Mouse (Mus musculus): ENCODE results near the gene Zmynd15. TPM values are rescaled to one million over a fixed set of nuclear protein-coding genes. Genes with fewer than 3 reads are reported as not detected.

Gene Zmynd15
- 0.85 and 0.97 TPM in 2 replicates for polyA plus RNA-seq (2012; rRNA removed)

GRCm38 (mm10) chr11:70458688-70459600, at the start of gene Zmynd15:
Gene Zmynd15, plus strand, starts transcription at chr11:70459433.

DNA sequence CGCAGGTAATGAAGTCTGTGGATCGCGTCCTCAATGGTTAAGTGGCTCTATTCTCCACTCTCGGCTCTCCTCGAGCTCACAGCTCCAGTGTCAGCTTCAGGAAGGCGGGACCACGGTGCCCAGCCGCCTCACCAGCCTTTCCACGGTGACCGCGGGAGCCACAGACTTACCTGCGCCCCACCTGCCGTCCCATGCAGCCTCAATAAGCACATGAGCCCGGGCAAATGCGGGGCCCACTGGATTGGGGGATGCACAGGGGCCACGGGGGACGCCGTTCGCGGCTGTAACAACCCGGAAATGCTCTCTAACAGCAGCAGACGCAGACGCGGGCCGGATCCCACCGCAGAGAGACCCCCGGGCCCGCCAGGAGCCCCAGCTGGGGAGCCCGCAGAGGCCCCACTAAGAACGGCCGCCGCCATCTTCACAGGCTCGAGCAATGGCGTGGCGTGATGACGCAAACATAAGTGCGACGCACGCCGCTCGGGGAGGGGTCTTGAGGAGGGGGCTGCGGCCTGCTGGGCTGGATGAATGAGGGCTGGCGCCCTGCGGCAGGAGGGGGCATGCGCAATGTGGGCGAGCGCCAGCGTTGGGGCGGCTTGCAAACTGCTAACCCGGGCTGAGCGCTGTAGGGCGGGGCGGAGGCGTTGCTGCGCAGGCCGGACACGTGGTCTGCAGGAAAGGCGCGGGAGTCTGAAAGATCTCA, 49.5 kb upstream of the Zmynd15 start, which contains the start of gene Pelp1:
Gene Pelp1 (minus strand): TSS at position 438 of the 703 bp plus-strand sequence.

GRCm38 (mm10) chr11:70432048-70432894, 27.0 kb upstream of the Zmynd15 start, which contains the start of gene Arrb2:
Gene Arrb2, plus strand, starts transcription at chr11:70432635.

GRCm38 (mm10) chr11:70451797-70452498, 7.3 kb upstream of the Zmynd15 start, which contains the start of gene Med11:
Gene Med11, plus strand, starts transcription at chr11:70451919.

GRCm38 (mm10) chr11:70459601-70460101, 418 bp downstream of the Zmynd15 start, which contains the start of gene Cxcl16:
Gene Cxcl16, minus strand, starts transcription at chr11:70459984.

GRCm38 (mm10) chr11:70504970-70505369, 45.7 kb downstream of the Zmynd15 start, which contains the start of gene Tm4sf5:
Gene Tm4sf5, plus strand, starts transcription at chr11:70505244.

DNA sequence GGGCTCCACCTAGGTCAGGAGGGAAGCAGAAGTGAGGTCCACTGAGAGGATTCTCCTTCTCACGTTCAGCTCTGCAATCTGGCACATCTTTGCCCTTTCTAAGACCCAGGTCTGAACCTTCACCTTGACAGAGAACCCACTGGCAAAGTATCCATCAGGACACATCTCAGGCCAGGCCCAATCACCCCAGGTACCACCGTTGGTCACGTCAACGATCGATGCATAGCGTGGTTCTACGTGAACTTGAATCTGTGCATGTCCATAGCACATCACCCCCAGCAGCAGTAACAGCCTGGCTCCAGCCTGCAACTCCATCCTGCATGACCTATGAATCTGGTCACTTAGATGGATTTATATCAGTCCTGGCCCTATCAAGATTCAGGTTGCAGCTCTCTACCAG, 55.1 kb downstream of the Zmynd15 start, which contains the start of gene Vmo1:
Gene Vmo1 (minus strand): TSS at position 329 of the 400 bp plus-strand sequence.

Other genes with a start within 250 kb of the Zmynd15 start
- 3.3 and 3.6 TPM in 2 replicates for gene Slc16a11, start 246.7 kb upstream of the Zmynd15 start, polyA plus RNA-seq (2012; rRNA removed)
- gene Slc16a13, start 238.4 kb upstream of the Zmynd15 start, polyA plus RNA-seq (2012; rRNA removed), result 1.1 and 1.7 TPM in 2 replicates
- 1.3 and 1.6 TPM in 2 replicates for gene Bcl6b, start 229.6 kb upstream of the Zmynd15 start, polyA plus RNA-seq (2012; rRNA removed)
- gene 0610010K14Rik, start 221.5 kb upstream of the Zmynd15 start, polyA plus RNA-seq (2012; rRNA removed), result 38.7 and 43.7 TPM in 2 replicates
- gene Gm21988, start 219.6 kb upstream of the Zmynd15 start, polyA plus RNA-seq (2012; rRNA removed), result 4.0 and 4.5 TPM in 2 replicates
- 52.5 and 55.2 TPM in 2 replicates for gene Rnasek, start 219.6 kb upstream of the Zmynd15 start, polyA plus RNA-seq (2012; rRNA removed)
- 9.4 and 10.6 TPM in 2 replicates for gene Alox12, start 204.1 kb upstream of the Zmynd15 start, polyA plus RNA-seq (2012; rRNA removed)
- gene Alox12e, start 136.8 kb upstream of the Zmynd15 start, polyA plus RNA-seq (2012; rRNA removed), result 0.07 and 0.15 TPM in 2 replicates
- gene Alox15, start 107.4 kb upstream of the Zmynd15 start, polyA plus RNA-seq (2012; rRNA removed), result 2.7 and 4.3 TPM in 2 replicates
- gene Pelp1, start 49.4 kb upstream of the Zmynd15 start, polyA plus RNA-seq (2012; rRNA removed), result 6.3 and 7.7 TPM in 2 replicates
- 38.7 and 50.6 TPM in 2 replicates for gene Arrb2, start 26.8 kb upstream of the Zmynd15 start, polyA plus RNA-seq (2012; rRNA removed)
- gene Med11, start 7.5 kb upstream of the Zmynd15 start, polyA plus RNA-seq (2012; rRNA removed), result 13.6 and 15.2 TPM in 2 replicates
- 6.0 and 7.3 TPM in 2 replicates for gene Cxcl16, start 551 bp downstream of the Zmynd15 start, polyA plus RNA-seq (2012; rRNA removed)
- 0.95 and 1.3 TPM in 2 replicates for gene Tm4sf5, start 45.8 kb downstream of the Zmynd15 start, polyA plus RNA-seq (2012; rRNA removed)
- gene Vmo1, start 55.2 kb downstream of the Zmynd15 start, polyA plus RNA-seq (2012; rRNA removed), result 0.49 and 0.77 TPM in 2 replicates
- gene Gltpd2, start 59.8 kb downstream of the Zmynd15 start, polyA plus RNA-seq (2012; rRNA removed), result 20.0 TPM in 2 replicates
- gene Psmb6, start 65.9 kb downstream of the Zmynd15 start, polyA plus RNA-seq (2012; rRNA removed), result 144 and 153 TPM in 2 replicates
- not detected in 2 replicates for gene Gm40193, start 73.5 kb downstream of the Zmynd15 start, polyA plus RNA-seq (2012; rRNA removed)
- 4.7 and 5.0 TPM in 2 replicates for gene Pld2, start 80.6 kb downstream of the Zmynd15 start, polyA plus RNA-seq (2012; rRNA removed)
- 16.6 and 23.7 TPM in 2 replicates for gene Mink1, start 103.4 kb downstream of the Zmynd15 start, polyA plus RNA-seq (2012; rRNA removed)
- not detected in 2 replicates for gene 4930544D05Rik, start 156.4 kb downstream of the Zmynd15 start, polyA plus RNA-seq (2012; rRNA removed)
- gene Chrne, start 159.8 kb downstream of the Zmynd15 start, polyA plus RNA-seq (2012; rRNA removed), result 0.08 and 0.17 TPM in 2 replicates
- 2.2 and 2.8 TPM in 2 replicates for gene Gp1ba, start 179.7 kb downstream of the Zmynd15 start, polyA plus RNA-seq (2012; rRNA removed)
- gene Rnf167, start 187.8 kb downstream of the Zmynd15 start, polyA plus RNA-seq (2012; rRNA removed), result 50.1 and 53.4 TPM in 2 replicates
- 72.3 and 79.7 TPM in 2 replicates for gene Slc25a11, start 188.0 kb downstream of the Zmynd15 start, polyA plus RNA-seq (2012; rRNA removed)
- gene Pfn1, start 195.2 kb downstream of the Zmynd15 start, polyA plus RNA-seq (2012; rRNA removed), result 372 and 387 TPM in 2 replicates
- gene Eno3, start 197.8 kb downstream of the Zmynd15 start, polyA plus RNA-seq (2012; rRNA removed), result 4.5 and 4.8 TPM in 2 replicates
- 41.6 and 44.2 TPM in 2 replicates for gene Spag7, start 210.0 kb downstream of the Zmynd15 start, polyA plus RNA-seq (2012; rRNA removed)
- 3.3 and 4.2 TPM in 2 replicates for gene Camta2, start 228.7 kb downstream of the Zmynd15 start, polyA plus RNA-seq (2012; rRNA removed)
- gene Inca1, start 240.7 kb downstream of the Zmynd15 start, polyA plus RNA-seq (2012; rRNA removed), result 2.8 and 2.9 TPM in 2 replicates
- 13.2 and 15.3 TPM in 2 replicates for gene Kif1c, start 241.1 kb downstream of the Zmynd15 start, polyA plus RNA-seq (2012; rRNA removed)